Mouse (Mus musculus) hindbrain, postnatal 0 days (tissue): ENCODE data around the gene Ankrd44. TPM values are rescaled to one million over a fixed set of nuclear protein-coding genes. Genes with fewer than 3 reads are reported as not detected.

Experiments used
- ATAC-seq: fragments of 200-750 bp; cut with Nextera tagmentation; 2 replicates; pipeline ENCODE4 v1.8.0; 2017; ENCODE audit warnings: mild to moderate bottlenecking, moderate TSS enrichment, moderate library complexity
- DNase-seq: peaks from one replicate; pipeline ENCODE4 v3.0.0-alpha.2; 2015; ENCODE audit warnings: low spot score
- H3K27ac ChIP-seq: fragments of 300-500 bp; sonication (generic); 2 replicates; pipeline ENCODE4 v1.5.1; 2014; ENCODE audit warnings: mild to moderate bottlenecking
- H3K27me3 ChIP-seq: fragments of 300-500 bp; sonication (generic); 2 replicates; pipeline ENCODE4 v1.6.1; 2014; ENCODE audit warnings: low read length, mixed read lengths; ENCODE audit not compliant: insufficient read depth
- H3K36me3 ChIP-seq: fragments of 300-500 bp; sonication (generic); 2 replicates; pipeline ENCODE4 v1.6.1; 2014; ENCODE audit warnings: low read length, mixed read lengths; ENCODE audit not compliant: insufficient read depth
- H3K4me1 ChIP-seq: fragments of 300-500 bp; sonication (generic); 2 replicates; pipeline ENCODE4 v1.6.1; 2014; ENCODE audit warnings: antibody characterized with exemption, low read length, mixed read lengths; ENCODE audit not compliant: insufficient read depth
- H3K4me2 ChIP-seq: fragments of 300-500 bp; sonication (generic); 2 replicates; pipeline ENCODE4 v1.6.1; 2014; ENCODE audit warnings: low read depth, mild to moderate bottlenecking, low read length, moderate library complexity, mixed read lengths
- H3K4me3 ChIP-seq: fragments of 300-500 bp; sonication (generic); 2 replicates; pipeline ENCODE4 v1.5.1; 2014; ENCODE audit warnings: low read length
- H3K9ac ChIP-seq: fragments of 300-500 bp; sonication (generic); replicated peaks from 2 replicates; pipeline ENCODE4 v1.6.1; 2014; ENCODE audit warnings: mild to moderate bottlenecking, low read length, moderate library complexity, mixed read lengths
- H3K9me3 ChIP-seq: fragments of 300-500 bp; sonication (generic); 2 replicates; pipeline ENCODE4 v1.6.1; 2016; ENCODE audit warnings: low read length, mixed read lengths
- CTCF ChIP-seq: IDR thresholded peaks from 2 replicates; pipeline ENCODE4 v1.5.1; 2016; ENCODE audit warnings: antibody characterized with exemption, control low read depth, low read depth
- WGBS: fragments of 180-500 bp; shearing (Covaris S2); extraction: QIAGEN DNeasy Blood & Tissue Kit; methylation state at CpG from one replicate; pipeline ENCODE4 v1.1.7; 2014; 5-methylcytosine and 5-hydroxymethylcytosine counted together
- polyA plus RNA-seq: library from polyadenylated mRNA; unstranded; fragments of >200 nt; fragmentation: Nextera tagmentation; extraction: Ambion mirVana; gene quantifications from 2 replicates; pipeline ENCODE4 v1.2.1, GENCODE M21; 2015
- total RNA-seq: library from RNA; depleted of rRNA; stranded (reverse); fragments of >200 nt; gene quantifications from 2 replicates; pipeline ENCODE4 v1.2.3, GENCODE M21; 2014

Ankrd44 gene
- total and polyA plus RNA-seq, 2 experiments from 2014 or later = 13.7 to 82.9 TPM

GRCm38 (mm10) chr1:54844361-54844760 lies 81.8 kb downstream of the Ankrd44 start:
- no peak for TF ChIP-seq CTCF
- Histone ChIP-seq H3K9me3 (no peaks in the 10 kb centered on the region), H3K4me3 (no peak overlapping the region), H3K4me2 (no peak overlapping the region), H3K27me3 (no peaks in the 10 kb centered on the region), H3K4me1 (0 out of 2 replicates have a peak, but pooled peaks cover 2% of the 10 kb centered on the region), H3K27ac (no peak overlapping the region), H3K9ac (no peak overlapping the region), H3K36me3 (no peaks in the 10 kb centered on the region)
- DNase-seq = no peak
- WGBS = 85% methylated on average over 1 of the region's 1 CpGs
- no peak for ATAC-seq

GRCm38 (mm10) chr1:54842765-54843461 lies 83.3 kb downstream of the Ankrd44 start:
- 0 out of 2 replicates have a peak, but pooled peaks cover 2% of the 10 kb centered on the region for H3K4me1 ChIP-seq
- H3K4me3 ChIP-seq = no peak overlapping the region
- ATAC-seq (no peak), DNase-seq (no peak)
- H3K36me3 ChIP-seq = no peaks in the 10 kb centered on the region
- H3K9me3 ChIP-seq = no peaks in the 10 kb centered on the region
- H3K27ac ChIP-seq = no peak overlapping the region
- H3K27me3 ChIP-seq = no peaks in the 10 kb centered on the region
- WGBS = 77% methylated on average over 7 of the region's 7 CpGs
- no peak overlapping the region for H3K4me2 ChIP-seq
- no peak for TF ChIP-seq CTCF
- no peak overlapping the region for H3K9ac ChIP-seq

DNA sequence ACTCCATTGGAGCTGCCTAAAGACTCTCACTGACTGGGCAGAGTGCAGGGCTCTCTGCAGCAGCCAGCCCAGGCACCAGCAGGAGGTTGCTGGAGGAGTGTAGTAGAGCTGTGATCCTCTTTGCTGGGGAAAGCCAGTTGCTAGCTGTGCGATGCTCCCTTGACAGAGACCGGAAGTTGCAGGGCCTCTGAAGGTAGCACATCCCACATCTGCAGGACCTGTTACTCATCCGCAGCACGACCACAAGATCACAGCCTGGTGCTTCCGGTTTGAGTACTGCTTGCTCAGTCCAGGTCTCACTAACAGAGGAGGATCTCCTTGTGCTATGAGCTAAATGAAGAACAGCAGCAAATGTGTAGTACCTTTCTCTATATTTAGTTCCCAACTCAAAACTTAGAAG lies 84.4 kb downstream of the Ankrd44 start:
- 0 out of 2 replicates have a peak, but pooled peaks cover 2% of the 10 kb centered on the region for H3K4me1 ChIP-seq
- DNase-seq (no peak), ATAC-seq (no peak)
- no peak for TF ChIP-seq CTCF
- no peak overlapping the region for H3K27ac ChIP-seq
- H3K9me3 ChIP-seq = no peaks in the 10 kb centered on the region
- no peaks in the 10 kb centered on the region for H3K36me3 ChIP-seq
- H3K9ac ChIP-seq = no peak overlapping the region
- H3K27me3 ChIP-seq = no peaks in the 10 kb centered on the region
- 53% methylated on average over 5 of the region's 5 CpGs for WGBS
- no peak overlapping the region for H3K4me3 ChIP-seq
- H3K4me2 ChIP-seq = no peak overlapping the region

GRCm38 (mm10) chr1:54840040-54840439 lies 86.1 kb downstream of the Ankrd44 start:
- Histone ChIP-seq H3K9ac (no peak overlapping the region), H3K36me3 (no peaks in the 10 kb centered on the region), H3K4me2 (no peak overlapping the region), H3K4me3 (no peak overlapping the region), H3K27ac (no peak overlapping the region), H3K4me1 (0 out of 2 replicates have a peak, but pooled peaks cover 2% of the 10 kb centered on the region), H3K9me3 (no peaks in the 10 kb centered on the region), H3K27me3 (no peaks in the 10 kb centered on the region)
- 79% methylated on average over 2 of the region's 2 CpGs for whole genome bisulfite sequencing
- no peak for TF ChIP-seq CTCF
- no peak for DNase-seq
- ATAC-seq = no peak

GRCm38 (mm10) chr1:54838486-54838805 lies 87.7 kb downstream of the Ankrd44 start:
- Histone ChIP-seq H3K36me3 (no peaks in the 10 kb centered on the region), H3K4me3 (no peak overlapping the region), H3K9me3 (no peaks in the 10 kb centered on the region), H3K27me3 (no peaks in the 10 kb centered on the region), H3K9ac (no peak overlapping the region), H3K4me1 (0 out of 2 replicates have a peak, but pooled peaks cover 2% of the 10 kb centered on the region), H3K4me2 (no peak overlapping the region), H3K27ac (no peak overlapping the region)
- DNase-seq (no peak), ATAC-seq (no peak)
- TF ChIP-seq CTCF = no peak
- WGBS = 79% methylated on average over 6 of the region's 6 CpGs

- ATAC-seq (no peak), DNase-seq (no peak)
- H3K36me3 ChIP-seq = no peaks in the 10 kb centered on the region
- 0 out of 2 replicates have a peak, but pooled peaks cover under 1% of the 10 kb centered on the region for H3K4me1 ChIP-seq
- 83% methylated on average over 17 of the region's 17 CpGs for WGBS
- no peak overlapping the region for H3K27ac ChIP-seq
- no peaks in the 10 kb centered on the region for H3K9me3 ChIP-seq
- H3K9ac ChIP-seq = no peak overlapping the region
- no peak overlapping the region for H3K4me2 ChIP-seq
- H3K4me3 ChIP-seq = no peak overlapping the region
- H3K27me3 ChIP-seq = no peaks in the 10 kb centered on the region
- no peak for TF ChIP-seq CTCF
Measured at GRCm38 (mm10) chr1:54837721-54838485, 88.3 kb downstream of the Ankrd44 start.
